Mouse (Mus musculus) spleen, postnatal 14 days (tissue): ENCODE results near the gene Npy1r.

Experiments
- DNase-seq, 2 experiments: peaks; one replicate each; pipeline ENCODE4 v3.0.0; 2021 to 2022; ENCODE audit warnings: low spot score in 2 of 2

Gene Npy1r

DNA sequence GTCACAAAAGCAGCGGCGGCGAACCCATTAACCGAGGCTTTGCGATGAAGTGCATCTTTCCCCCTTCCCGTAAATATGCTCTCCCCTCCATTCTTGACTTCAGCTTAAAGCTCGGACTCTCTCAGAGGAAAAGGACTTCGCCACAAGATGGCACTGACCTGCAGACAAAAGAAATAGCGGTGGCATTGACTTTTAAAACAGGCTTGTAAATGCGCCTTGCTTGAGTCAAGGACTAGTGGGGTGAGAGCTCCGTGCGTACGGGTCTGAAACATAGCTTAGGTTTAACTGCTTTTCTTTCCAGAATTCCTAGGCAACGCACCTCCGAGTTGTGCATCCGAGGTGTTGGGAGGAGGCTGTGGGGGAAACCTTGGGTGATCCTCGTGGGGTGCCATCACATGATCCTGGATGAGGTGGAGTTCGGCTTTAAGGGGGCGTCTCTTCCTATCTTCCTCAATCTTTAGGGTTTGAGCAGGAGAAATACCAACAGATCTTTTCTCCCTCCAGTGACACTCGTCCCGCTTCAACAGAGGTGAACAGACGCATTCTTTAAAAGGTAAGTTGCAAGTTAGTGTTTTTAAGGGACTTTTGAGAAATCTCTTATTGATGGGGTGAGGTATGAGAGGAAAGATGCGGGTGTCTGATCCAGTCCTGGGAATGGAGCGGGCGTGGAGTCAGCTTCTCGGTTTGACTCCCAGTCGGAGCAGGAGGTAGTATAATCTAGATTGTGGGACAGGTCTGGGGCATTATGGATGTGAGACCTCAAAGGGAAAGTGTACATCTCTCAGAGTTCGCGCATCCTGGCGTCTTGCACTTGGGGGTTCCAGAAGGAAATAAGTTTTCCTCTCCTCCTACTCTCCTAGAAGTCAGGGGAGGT lies at the start of gene Npy1r:
Npy1r (plus strand) TSS at position 223 of the 874 bp plus-strand sequence.
- no peak for DNase-seq

DNA sequence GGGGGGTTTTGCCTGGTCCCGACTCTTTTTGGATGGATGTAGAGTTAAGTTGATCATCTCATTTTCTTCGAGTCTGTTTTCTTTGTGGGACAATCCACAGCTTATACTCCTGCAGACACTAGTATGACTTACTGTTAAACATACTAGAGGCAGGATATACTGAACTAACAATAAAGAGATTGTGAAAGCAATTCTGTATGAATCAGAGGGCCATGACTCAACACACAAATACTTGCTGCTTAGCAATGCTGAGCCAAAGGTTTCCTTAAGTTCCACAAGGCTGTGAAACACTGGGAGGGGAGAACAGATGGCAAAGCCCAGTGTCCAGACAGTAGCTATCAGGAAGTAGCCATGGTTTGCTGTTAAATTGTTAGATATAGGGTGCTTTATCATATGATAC lies 15.7 kb upstream of the Npy1r start:
- no peak for DNase-seq

DNA sequence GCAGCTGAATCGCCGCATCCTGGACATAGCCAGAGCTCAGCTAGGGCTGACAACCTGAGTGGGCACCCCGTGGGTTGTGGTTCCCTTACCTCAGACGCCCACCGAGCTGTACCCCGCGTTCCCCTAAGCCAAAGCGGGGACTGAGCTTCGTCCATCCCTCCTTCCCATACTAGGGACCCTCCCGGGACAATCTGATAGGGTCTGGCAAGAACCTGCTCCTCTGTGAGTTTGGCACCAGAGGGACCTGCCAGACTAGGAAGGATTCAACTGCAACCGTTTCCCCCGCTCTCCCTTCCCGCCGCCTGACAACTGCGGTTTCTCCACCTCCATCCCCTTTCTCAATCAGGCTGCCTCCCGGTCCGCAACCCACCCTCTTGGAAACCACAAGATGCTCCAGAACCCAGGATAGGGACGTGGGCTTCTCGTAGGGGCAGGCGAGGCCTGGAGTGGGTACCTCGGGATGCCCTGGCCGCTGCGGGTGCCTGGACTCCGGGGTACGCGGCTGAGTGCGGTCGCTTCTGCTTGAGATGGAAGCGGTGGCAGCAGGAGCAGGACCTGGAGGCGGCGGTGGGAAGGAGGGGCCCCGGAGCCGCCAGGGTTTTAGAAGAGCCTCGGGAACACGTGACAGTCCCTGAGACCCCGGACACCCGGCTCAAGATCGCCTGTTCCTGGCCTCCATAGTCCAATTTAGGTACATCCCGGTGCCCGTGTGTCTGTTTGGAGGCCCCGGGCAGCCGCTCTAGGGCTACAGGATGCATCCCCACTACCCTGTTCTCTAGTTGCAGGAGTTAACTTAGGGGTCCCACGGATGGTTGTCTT lies 9.3 kb upstream of the Npy1r start, which contains the start of gene Npy5r:
Npy5r (minus strand) TSS at position 618 of the 819 bp plus-strand sequence.
- no peak for DNase-seq

DNA sequence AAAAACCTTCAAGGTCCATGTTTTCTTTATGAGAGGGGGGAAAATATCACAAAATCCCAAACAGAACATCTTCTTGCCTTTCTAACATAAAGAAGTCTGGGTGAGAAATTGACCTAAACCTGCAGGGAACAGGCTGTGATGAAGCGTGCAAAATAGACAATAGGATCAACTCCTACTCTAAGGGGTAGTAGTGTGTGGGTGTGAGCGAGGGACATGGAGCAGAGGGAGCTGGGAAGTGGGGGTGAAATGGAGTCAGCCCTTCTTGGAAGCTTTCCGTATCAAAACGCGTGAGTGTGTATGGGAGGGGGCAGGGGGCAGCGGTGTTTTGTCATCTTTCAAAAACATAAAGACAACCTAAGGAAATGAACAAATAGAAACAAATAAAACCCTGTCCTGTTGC lies 8.6 kb upstream of the Npy1r start:
- no peak for DNase-seq

DNA sequence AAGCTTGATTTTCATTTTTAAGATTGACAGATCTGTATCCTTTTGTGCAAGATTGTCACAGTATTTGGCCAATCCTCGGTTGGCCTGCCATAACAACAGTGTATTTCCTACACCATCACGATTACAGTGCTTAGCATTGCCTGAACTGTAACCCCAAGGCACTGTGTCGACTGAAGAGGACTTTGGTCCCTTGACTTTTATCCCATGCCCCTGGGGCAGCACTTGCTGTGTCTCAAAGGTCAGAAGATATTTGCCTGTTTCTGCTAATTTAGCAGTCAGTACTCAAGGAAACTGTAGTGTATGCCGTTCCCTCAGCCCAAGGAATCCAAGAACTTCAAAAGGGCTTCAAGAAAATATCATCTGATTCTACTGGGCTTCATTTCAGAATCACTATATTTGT lies 8.2 kb upstream of the Npy1r start:
- no peak for DNase-seq

DNA sequence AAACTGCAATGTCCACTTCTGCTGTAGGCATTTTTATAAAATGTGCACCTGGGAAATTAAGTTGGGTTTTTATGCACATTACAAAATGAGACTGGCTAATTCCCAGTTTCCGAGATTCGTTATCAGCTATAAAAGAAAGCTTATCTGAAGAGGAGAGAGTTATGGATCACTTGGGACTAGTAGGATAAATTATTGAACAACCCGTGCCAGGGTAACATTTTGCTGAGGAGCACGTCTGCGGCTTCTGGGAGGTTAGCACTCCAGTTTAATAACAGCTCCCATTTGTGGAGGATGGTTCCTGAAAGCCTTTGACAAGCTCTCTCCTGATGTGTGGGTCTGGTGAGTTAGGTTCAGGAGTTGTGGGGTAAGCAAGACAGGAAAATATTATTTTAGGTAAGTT lies 6.6 kb upstream of the Npy1r start:
- no peak for DNase-seq

DNA sequence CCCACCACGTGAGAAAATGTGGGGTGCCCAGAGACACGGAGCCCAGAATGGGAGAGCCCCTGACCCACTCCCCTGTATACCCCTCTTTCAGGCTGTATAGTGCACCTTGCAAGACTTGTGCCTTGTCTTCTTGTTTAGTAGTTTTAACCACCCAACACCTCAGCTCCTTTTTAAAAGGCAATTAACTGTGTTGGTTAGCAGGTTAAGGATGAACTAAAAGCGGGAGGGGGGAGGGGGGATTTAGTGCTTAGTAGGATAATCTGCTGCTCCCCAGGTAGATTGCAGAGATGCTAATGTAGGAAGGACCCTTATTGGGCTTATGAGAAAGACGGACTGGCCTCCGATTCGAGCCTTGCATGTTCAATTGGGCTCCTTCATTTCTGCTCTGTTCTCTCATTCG lies 1.0 kb downstream of the Npy1r start:
- no peak for DNase-seq

DNA sequence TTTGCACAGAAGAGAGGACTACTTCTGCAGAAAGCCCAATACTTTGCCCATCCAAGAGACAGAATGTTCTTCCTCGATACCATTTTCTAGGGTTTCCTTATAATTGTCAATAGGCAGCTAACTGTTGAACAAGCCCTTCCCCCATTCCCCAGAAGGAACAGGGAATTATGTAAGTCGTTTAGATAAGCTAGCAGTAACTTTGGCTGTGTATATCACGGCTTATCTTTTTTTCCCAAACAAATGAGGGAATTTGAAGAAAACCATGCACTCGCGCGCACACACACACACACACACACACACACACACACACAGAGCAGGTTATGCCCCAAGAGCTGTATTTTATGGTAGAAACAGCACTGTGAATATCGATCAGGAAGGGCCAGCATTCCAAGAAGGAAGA lies 1.8 kb downstream of the Npy1r start:
- DNase-seq = no peak

DNA sequence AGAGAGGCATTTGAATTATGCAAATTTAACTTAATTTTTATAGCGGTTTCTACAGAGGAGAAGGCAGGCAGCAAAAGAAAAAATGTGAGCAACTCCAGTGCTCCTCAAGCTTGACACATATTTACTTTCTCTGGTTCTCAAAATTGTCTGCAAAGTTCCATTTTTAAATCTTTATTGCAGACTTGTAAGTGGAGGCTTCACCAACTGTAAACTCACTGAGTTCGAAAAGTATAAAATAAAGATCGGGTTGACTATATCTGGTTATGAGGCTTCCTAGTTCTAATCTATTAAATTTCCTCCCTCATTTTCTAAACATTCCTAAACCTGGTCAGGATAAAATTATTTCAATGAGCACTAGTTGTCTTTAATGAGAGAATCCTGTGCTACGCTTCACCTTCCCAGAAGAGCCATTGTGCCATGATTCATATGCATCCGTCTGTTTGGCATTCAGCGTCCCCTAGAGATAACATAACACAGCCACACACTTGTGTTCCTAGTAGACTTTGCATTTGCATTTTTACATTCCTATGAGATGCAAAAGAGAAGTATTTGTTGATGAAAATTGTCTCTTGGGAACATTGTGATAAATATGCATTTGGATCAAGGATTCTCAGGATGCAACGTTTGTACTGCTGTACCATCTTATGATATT lies 17.5 kb downstream of the Npy1r start:
- no peak for DNase-seq

DNA sequence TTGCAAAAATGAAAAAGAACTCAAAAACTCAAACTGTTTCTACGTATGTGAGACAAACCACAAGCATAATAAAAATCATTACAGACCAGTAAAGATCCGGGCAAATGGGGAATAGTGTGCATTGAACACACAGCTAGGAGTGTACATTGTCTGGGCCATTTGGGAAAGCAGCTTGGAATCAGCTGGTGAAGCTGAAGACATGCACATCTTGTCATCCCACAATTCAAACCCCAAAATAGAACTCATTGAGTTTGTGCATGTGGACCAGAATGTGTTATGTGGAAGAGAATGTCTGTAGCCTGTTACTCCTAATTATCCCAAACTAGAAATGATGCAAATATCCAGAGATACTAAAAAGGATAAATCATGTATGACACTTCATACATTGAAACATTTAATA lies 25.8 kb downstream of the Npy1r start:
- DNase-seq = no peak

DNA sequence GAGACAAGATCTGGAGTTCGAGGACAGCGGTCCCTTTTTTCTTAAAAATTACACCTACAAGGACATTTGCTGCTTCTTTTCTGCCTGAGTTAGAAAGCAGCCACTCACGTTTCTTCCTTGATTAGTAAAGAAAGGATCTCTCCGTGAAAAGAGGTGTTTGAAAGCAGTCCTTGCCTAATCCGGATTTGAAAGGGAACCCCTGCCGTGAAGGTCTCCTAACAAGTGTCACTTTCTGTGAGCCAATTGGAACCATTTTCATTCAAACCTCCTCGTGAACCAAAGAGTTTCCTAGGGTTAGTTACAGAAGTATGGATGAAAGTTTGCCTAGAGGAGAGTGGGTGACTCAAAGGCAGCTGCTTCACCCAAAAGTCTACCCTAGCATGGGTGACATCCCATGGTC lies 32.5 kb downstream of the Npy1r start:
- DNase-seq = no peak

DNA sequence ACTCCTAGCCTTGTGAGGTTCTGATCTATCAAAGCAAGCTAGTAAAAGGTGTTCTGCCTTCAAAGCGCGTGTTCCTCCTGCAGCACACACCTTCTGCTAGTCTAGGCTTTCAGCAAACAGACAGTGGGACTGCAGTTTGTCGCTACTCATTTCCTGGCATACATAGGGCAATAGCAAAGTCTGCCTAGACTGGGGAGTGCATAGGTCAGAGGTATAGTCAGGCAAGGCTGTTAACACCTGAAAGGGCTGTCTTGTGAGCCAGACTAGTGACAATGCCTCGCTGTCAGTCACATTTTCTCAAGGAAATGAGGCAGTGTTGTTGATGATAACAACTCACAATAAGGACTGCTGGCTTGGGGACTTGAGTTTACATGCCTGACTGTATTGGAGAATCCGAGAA lies 35.0 kb downstream of the Npy1r start:
- DNase-seq = no peak

DNA sequence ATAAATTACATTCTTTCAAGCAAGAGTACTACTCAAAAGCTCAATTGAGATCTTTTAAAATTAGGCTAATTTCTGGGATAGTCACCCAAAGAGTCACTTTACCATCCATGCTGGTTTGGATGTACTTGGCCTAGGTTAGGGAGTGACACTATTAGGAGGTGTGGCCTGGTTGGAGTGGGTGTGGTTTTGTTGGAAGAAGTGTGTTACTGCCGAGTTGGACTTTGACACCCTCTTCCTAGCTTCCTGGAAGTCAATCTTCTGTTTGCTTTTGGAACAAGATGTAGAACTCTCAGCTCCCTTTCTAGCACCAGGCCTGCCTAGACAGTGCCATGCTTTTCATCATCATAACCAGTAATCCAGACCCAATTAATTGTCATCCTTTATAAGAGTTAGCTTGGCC lies 45.4 kb downstream of the Npy1r start:
- DNase-seq = no peak

DNA sequence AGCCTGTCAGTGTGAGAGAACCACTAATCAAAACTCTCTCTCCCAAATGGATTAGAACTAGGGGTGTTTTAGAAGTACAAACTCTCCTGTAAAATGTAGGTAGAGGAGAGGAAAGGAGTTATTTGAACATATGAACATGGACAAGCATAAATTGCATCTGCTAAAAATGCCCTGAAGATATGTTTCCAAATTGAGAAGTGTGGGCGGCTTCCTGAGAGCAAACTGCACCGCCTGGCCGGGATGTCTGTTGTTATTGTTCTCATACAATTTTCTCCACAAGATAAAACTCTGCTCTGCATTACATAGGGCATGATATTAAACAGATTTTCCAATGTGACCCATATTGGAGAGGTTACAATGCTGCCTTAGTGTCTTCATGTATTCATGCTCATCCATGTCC lies 48.6 kb downstream of the Npy1r start:
- DNase-seq = no peak

DNA sequence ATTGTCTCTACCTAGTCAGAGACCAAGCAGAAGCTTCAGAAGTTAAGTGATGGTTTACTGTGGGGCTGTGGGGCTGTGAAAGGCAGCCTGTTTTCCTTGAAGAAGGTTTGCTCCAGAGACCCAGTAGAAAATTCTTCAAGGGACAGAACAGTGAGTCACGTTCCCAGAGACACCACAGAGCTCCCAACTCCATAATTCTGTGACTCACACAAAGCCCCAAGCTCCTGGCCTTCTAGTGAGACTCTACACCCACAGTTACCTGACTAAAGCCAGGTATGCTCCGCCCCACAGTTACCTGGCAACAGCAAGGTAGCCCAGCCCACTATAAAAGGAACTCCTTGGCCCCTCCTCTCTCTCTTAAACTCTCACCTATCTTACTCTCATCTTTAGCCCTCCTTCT lies 54.6 kb downstream of the Npy1r start:
- no peak for DNase-seq

DNA sequence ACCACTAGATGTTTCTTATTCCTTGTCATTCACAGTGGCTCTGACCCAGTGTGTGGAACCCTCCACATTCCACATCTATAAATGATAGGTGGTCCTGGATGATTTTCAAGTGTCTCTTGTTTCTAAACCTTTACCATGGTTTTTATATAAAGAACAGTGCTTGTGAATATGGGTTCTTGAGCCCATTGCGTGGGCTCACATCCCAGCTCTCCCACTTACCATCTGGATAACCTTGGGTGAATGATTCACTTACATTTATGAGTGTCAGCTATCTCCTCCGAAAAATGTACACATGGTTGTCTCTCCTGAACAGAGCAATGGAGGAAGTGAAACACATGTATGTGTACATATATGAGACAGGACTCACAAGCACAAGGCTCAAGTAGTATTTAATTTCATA lies 59.2 kb downstream of the Npy1r start:
- DNase-seq = no peak
